10 mouse cellular contexts compared by ENCODE assay signal in genomic region chr1:72065090-72065489, GRCm38 (mm10).
DNase-seq lines count a peak whose midpoint lies in the region; ATAC-seq and TF ChIP-seq lines count a peak whose summit lies in the region.
"Had no signal": no experiment of that assay in that cellular context is flagged by ENCODE, and none has a peak within 500 bp of the region (broad histone marks: within the 10 kb centered on the region; RNA-seq: fewer than 3 reads in every experiment).

No protein-coding gene starts in this region.

- no peak overlapping the region for H3K9ac ChIP-seq in heart, embryonic 12.5 days
- H3K9ac ChIP-seq in midbrain, embryonic 15.5 days, result no peak overlapping the region
- H3K9ac ChIP-seq in liver, embryonic 11.5 days (ENCODE audit: low read depth, low read length), result no peak overlapping the region
- H3K9ac ChIP-seq: limb, embryonic 15.5 days had no signal

- no peak for TF ChIP-seq CTCF in lung, adult 2 months (IDR thresholded peaks at IDR 0.05; ENCODE audit: insufficient read depth, low read length)

- no peak for DNase-seq in heart, adult 18-20 months
- DNase-seq in lung, postnatal 14 days, result peak; percentile 60
- DNase-seq in lung, adult 2 months, result no peak
- DNase-seq in heart, postnatal 4 days, result peak; percentile 30
- no peak for DNase-seq in liver, embryonic 11.5 days (ENCODE audit: low spot score)

- WGBS in heart, embryonic 12.5 days, result 38% methylated on average over 13 of the region's 13 CpGs
- WGBS in lung, adult 2 months, result 33% methylated on average over 13 of the region's 13 CpGs
- 30% methylated on average over 13 of the region's 13 CpGs for WGBS in midbrain, embryonic 15.5 days
- 77% methylated on average over 13 of the region's 13 CpGs for WGBS in liver, embryonic 11.5 days

- H3K4me1 ChIP-seq in heart, embryonic 12.5 days (replicated peaks), result peaks cover 15% of the 10 kb centered on the region
- 0 out of 2 replicates have a peak, but pooled peaks cover 2% of the 10 kb centered on the region for H3K4me1 ChIP-seq in lung, adult 2 months (ENCODE audit: control insufficient read depth, insufficient read depth, low read length)
- peaks cover 9% of the 10 kb centered on the region for H3K4me1 ChIP-seq in midbrain, embryonic 15.5 days
- H3K4me1 ChIP-seq in liver, embryonic 11.5 days (replicated peaks; ENCODE audit: control insufficient read depth, insufficient read depth, low read length), result no peaks in the 10 kb centered on the region; the same call in 1 of the 2 replicates

- TF ChIP-seq POLR2A in lung, adult 2 months (IDR thresholded peaks at IDR 0.05; ENCODE audit: borderline replicate concordance, extremely low read depth, low read depth, low read length), result no peak

- H3K27ac ChIP-seq in heart, embryonic 12.5 days (ENCODE audit: poor library complexity, severe bottlenecking), result no peak overlapping the region
- H3K27ac ChIP-seq in midbrain, embryonic 15.5 days, result no peak overlapping the region
- H3K27ac ChIP-seq in liver, embryonic 11.5 days (ENCODE audit: low read depth, low read length), result no peak overlapping the region
- H3K27ac ChIP-seq: limb, embryonic 15.5 days had no signal

- no peaks in the 10 kb centered on the region for H3K36me3 ChIP-seq in heart, embryonic 12.5 days
- no peaks in the 10 kb centered on the region for H3K36me3 ChIP-seq in midbrain, embryonic 15.5 days (replicated peaks)
- H3K36me3 ChIP-seq in liver, embryonic 11.5 days (ENCODE audit: control insufficient read depth, insufficient read depth, low read length), result no peaks in the 10 kb centered on the region
- H3K36me3 ChIP-seq: limb, embryonic 15.5 days had no signal

- no peak for ATAC-seq in heart, embryonic 12.5 days (ENCODE audit: insufficient number of reproducible peaks, low FRiP score)
- ATAC-seq in midbrain, embryonic 15.5 days (replicated peaks), result 0 out of 2 replicates have a peak, but pooled peaks have one; percentile 52
- no peak for ATAC-seq in liver, embryonic 11.5 days (replicated peaks; ENCODE audit: low FRiP score)
- ATAC-seq: inflammation-experienced regulatory T-cells, adult 6 months had no signal

- peak overlapping the region; percentile 49 for H3K4me2 ChIP-seq in heart, embryonic 12.5 days
- peak overlapping the region; percentile 34 for H3K4me2 ChIP-seq in midbrain, embryonic 15.5 days
- no peak overlapping the region for H3K4me2 ChIP-seq in liver, embryonic 11.5 days
- H3K4me2 ChIP-seq: limb, embryonic 15.5 days had no signal

- H3K27me3 ChIP-seq in heart, embryonic 12.5 days (replicated peaks), result no peaks in the 10 kb centered on the region
- H3K27me3 ChIP-seq in midbrain, embryonic 15.5 days (replicated peaks), result no peaks in the 10 kb centered on the region
- H3K27me3 ChIP-seq in liver, embryonic 11.5 days (replicated peaks; ENCODE audit: control insufficient read depth, insufficient read depth, low read length), result no peaks in the 10 kb centered on the region
- H3K27me3 ChIP-seq: CH12.LX; limb, embryonic 15.5 days had no signal

- H3K9me3 ChIP-seq in heart, embryonic 12.5 days (replicated peaks), result no peaks in the 10 kb centered on the region
- no peaks in the 10 kb centered on the region for H3K9me3 ChIP-seq in midbrain, embryonic 15.5 days
- H3K9me3 ChIP-seq in liver, embryonic 11.5 days (ENCODE audit: control insufficient read depth, low read length), result no peaks in the 10 kb centered on the region
- H3K9me3 ChIP-seq: limb, embryonic 15.5 days had no signal

- no peak overlapping the region for H3K4me3 ChIP-seq in heart, embryonic 12.5 days
- no peak overlapping the region for H3K4me3 ChIP-seq in lung, adult 2 months (replicated peaks; ENCODE audit: extremely low read depth, low read depth, low read length)
- H3K4me3 ChIP-seq in midbrain, embryonic 15.5 days, result no peak overlapping the region
- H3K4me3 ChIP-seq in liver, embryonic 11.5 days (ENCODE audit: low read depth, low read length), result no peak overlapping the region
- H3K4me3 ChIP-seq: limb, embryonic 15.5 days had no signal

Comparison
In these comparisons a context has a peak if more than half of its experiments do, and no peak if none do; other contexts are left out.
1. DNase-seq: peak in lung, postnatal 14 days (single experiment) and heart, postnatal 4 days (single experiment); none in heart, adult 18-20 months (0 of 2), lung, adult 2 months (single experiment) and liver, embryonic 11.5 days (single experiment).